Mouse (Mus musculus) WW6 (cell line): ENCODE data around the gene Nek7.

Experiments
- DNase-seq: peaks from one replicate; pipeline ENCODE4 v3.0.0-alpha.2; 2013; ENCODE audit warnings: low read depth, low spot score

The Nek7 gene

GRCm38 (mm10) chr1:138608336-138608735, 11.6 kb downstream of the Nek7 start:
- no peak for DNase-seq

DNA sequence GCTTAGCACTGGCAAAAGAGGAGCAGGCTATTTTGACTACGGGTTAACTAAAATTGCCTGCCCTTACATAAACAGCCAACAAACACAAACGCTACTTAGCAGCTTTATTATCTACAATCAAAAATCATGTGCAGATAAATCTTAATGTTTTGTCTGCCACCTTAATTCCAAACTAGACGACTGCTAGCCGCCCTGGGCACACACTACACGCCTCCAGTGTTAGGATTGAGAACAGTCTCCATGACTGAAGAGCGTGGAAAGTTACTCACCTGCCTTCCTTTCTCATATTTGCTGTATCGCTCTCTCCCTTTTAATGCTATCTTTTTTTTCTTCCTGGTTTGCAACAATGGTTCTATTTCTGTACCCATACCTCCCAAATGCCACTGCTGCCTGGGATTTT, 12.1 kb downstream of the Nek7 start:
- no peak for DNase-seq

- no peak for DNase-seq
Observed at GRCm38 (mm10) chr1:138606771-138607170, 13.2 kb downstream of the Nek7 start.

DNA sequence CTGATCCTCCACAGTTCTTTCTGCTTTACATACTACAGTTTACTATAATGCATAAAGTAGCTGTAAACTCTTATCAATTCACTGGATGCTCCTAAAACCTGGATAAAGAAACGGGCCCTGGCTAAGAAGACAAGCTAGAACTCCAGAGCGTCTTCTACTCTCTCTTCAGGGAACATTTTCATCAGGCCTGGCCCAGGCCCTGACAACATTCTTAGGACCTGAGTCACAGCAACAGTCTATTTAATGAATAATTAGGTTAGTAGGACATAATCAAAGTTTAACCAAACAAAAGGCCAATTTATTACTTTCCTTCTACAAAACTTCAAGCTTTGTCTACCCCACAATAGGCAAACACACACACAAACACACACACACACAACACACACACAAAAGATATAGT, 15.2 kb downstream of the Nek7 start:
- DNase-seq, result no peak

DNA sequence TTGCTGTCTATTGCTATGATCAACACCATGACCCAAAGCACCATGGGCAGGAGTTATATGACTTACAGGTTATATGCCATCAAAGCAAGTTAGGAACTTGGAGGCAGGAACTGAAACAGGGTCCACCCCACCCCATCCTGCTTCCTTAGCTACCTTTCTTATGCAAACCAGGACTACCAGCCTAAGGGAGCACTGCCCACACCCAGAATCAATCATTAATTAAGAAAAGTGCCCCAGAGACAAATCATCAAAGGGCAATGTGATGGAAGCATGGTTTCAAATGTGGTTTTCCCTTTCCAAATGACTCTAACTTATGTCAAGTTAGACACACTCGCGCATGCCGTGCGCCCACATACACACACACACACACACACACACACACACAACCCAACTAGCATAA, 16.0 kb downstream of the Nek7 start:
- DNase-seq, result no peak

DNA sequence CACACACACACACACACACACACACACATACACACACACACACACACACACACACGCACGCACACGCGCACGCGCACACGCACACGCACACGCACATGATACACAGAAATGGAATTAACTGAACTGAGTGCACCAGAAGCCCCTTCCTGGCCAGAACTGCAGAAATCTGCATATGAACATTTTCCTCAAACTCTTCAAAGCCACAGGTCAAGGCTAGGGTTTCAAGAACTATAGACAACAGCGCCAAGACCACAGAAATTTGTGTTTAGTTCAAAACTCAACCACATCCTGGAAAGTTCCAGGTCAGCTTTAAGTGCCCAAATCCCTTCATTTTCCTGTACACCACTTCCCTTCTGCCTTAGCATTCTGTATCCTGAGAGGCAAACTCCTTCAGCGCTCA, 21.9 kb downstream of the Nek7 start:
- no peak for DNase-seq

GRCm38 (mm10) chr1:138596127-138596706, 23.7 kb downstream of the Nek7 start:
- no peak for DNase-seq

GRCm38 (mm10) chr1:138594910-138595309, 25.0 kb downstream of the Nek7 start:
- DNase-seq, result no peak

DNA sequence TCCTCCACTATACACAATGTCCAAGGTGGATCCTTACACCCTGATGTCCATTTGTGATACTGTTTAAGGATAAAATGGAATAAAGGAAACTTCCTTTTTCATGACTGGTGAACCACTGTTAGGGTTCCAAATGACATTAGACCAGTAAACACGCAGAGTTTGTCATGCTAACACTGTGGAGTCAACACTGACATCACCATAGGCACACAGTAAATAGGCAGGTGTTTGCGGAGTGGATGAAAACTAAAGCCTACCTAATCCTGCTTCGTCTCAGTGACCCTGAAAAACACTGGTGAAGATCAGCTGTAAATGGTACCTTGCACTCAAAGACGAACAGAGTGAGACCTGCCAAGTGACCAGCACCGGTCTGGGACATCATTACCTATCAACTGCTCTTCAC, 26.0 kb downstream of the Nek7 start:
- DNase-seq, result no peak

- DNase-seq, result no peak
Observed at GRCm38 (mm10) chr1:138592466-138592865, 27.5 kb downstream of the Nek7 start.

- no peak for DNase-seq
Observed at GRCm38 (mm10) chr1:138590451-138591022, 29.4 kb downstream of the Nek7 start.

- DNase-seq, result no peak
Observed at GRCm38 (mm10) chr1:138589126-138589525, 30.8 kb downstream of the Nek7 start.

GRCm38 (mm10) chr1:138587812-138588211, 32.1 kb downstream of the Nek7 start:
- no peak for DNase-seq

- no peak for DNase-seq
Observed at GRCm38 (mm10) chr1:138586891-138587290, 33.0 kb downstream of the Nek7 start.

- no peak for DNase-seq
Observed at GRCm38 (mm10) chr1:138584423-138585013, 35.4 kb downstream of the Nek7 start.

- no peak for DNase-seq
Observed at GRCm38 (mm10) chr1:138582225-138582624, 37.7 kb downstream of the Nek7 start.

GRCm38 (mm10) chr1:138579822-138580492, 40.0 kb downstream of the Nek7 start:
- no peak for DNase-seq

DNA sequence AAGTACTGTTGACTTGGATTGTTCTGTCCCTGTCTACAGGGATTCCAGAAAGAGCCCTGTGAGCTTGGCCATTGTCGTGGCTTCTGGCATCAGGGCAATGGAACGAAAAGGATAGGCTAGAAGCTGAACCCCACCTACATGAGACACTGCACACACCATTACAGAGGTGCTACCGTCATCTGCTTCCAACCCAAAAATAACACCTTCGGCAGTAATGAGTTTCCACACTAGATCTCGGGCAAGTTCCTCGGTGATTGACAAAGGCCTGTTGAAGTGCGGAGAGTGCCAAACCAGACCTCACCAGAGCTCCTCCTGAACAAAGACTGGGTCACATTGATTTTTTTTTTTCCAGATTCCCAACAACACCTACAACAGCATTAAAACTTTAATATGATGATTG, 40.7 kb downstream of the Nek7 start:
- DNase-seq, result no peak

- no peak for DNase-seq
Observed at GRCm38 (mm10) chr1:138576803-138577202, 43.1 kb downstream of the Nek7 start.

DNA sequence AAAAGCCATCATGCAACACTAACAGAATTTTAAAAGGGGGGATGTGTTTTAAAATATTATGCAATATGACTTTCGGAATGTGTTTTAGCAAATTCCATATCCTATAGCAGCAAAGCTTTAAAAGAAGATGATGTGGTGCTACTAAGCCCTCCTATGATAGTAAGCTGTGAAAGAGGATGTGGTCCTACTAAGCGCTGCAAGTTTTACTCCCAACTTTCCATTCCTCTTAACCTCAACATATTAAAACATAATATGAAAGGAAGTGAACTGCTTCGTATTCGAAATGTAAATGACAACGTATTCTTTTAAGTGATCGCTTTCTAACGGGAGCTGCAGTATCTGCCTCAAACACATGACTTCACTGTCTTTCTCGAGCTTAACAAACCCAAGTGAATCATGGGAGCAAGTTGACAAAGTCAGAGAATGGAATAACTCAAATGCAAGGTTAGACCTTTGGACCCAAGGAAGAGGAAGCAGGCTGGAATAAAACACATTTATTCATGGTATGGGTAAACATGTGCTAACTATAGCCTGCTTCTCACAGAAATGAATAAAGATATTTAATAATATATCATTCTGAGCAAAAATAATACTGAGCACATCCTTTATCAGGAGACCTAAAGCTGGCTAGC, 43.8 kb downstream of the Nek7 start:
- DNase-seq, result no peak

DNA sequence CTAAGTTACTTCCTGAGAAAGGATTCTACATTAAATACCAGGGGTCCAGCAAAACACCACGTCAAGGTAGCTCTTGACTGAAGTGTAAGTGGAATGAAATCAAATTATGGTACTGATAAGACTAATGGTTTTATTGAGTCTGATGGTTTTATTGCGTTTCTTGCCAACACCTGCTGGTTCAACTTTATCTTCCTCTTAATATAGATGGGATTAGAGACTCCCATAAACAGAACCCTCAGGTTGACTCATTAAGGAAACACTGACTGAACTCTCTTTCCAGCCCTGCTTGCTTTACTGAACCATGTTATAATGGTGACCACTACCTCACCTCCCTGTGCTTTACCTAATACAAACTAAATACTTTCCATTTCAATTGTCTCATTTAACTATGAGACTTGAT, 44.3 kb downstream of the Nek7 start:
- no peak for DNase-seq

DNA sequence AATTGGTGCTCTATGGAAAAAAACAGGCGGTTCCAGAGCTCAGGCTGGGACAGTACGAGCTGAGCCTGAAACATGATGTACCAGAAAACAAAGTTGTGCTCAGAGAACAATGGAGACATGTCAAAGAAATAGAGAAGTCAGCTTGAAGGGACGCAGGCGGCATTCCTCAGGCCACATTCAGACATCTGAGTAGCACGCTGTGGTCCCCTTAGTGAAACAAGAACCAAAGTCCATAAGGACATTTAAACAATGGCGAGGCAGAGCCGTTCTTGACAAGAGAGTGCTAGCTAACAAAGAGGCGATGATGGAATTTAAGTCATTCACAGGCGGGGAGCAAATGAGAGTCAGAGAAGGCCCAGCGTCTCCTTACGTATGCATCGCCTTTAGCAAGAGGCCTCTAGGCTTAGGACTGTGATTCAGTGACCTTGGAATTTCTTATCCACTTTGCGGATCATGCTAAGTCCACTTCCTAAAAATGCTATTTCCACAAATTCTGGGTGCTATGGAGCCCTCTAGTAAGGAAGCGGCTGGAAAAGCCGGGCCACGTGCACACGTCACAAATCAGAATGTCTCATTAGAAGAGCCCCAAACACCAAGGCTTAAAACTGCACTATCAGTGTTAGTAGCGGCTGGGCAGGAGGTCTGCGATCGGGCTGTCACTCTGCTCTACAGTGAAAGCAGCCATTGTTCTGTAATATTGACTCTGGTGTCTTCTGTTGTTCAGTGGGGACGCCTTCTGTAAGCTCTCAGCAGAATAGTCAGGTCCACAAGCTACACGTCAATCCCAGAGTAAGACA, 48.2 kb downstream of the Nek7 start:
- no peak for DNase-seq
